Mouse (Mus musculus) cortical plate, adult 2 months (tissue): ENCODE measurements around the gene Fcna.

Experiments used
- CTCF ChIP-seq: fragments of 200-500 bp; IDR thresholded peaks from 2 replicates; pipeline ENCODE4 v1.5.1; 2011; ENCODE audit warnings: mild to moderate bottlenecking, control low read depth, low read length; ENCODE audit not compliant: insufficient read depth; ENCODE audit errors: extremely low read depth
- POLR2A ChIP-seq: fragments of 200-500 bp; IDR thresholded peaks from 2 replicates; pipeline ENCODE4 v1.6.1; 2011; ENCODE audit warnings: mild to moderate bottlenecking, low read length, control low read depth; ENCODE audit not compliant: insufficient read depth; ENCODE audit errors: extremely low read depth

DNA sequence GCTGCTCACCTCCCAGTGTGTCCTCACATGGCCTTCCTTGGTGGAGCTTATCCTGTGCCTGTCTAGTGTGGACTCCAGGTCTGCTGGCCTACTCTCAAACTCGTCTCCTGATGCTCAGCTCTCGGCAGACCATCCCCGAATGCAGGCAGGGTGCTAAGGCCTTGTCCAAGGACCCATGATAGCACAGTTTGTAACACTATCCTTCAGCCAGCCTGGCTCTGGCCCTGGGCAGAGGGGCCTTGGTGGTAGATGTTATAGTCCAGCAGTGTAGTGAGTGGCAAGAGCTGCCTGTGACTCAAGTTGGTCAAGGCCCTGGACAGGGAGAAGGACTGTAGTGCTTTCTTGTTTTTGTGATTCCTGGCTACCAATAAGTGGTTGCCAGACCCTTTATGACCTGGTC is 5.8 kb upstream of the Fcna start:
- TF ChIP-seq POLR2A (no peak), CTCF (no peak)
